17 mouse cellular contexts compared by ENCODE assay signal in the genomic region with DNA sequence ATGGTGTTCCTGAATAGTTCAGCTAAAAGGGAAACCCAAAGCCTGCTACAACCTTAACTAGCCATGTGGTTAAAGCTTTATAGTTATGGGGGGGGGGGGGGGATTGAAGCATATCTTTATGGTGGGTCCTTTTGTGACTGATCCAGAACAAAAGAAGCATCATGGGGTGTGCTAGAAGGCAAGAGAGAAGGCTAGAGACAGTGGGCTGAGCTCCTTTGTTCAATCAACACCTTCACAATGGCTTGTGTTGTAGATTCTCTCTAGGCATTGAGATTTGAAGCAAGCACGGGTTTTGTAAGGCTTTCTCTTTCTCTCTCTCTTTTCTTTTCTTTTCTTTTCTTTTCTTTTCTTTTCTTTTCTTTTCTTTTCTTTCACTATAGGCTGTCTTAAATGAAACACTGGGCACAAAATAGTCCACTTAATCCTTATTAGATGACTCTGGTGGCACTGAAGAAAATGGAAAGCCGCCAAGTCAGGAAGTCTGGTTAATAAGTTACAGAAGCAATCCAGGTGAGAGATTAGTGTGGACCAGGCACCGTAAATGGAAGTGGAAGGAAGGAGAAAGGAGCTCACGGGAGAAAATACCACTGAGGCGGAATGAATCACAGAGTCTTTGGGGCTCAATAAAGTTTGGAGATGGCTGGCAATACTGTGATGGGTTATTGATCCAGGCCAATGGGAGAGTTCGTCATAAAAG. TPM values are rescaled to one million over a fixed set of nuclear protein-coding genes. Genes with fewer than 3 reads are reported as not detected.
A peak's percentile ranks its signal among the peaks of the same experiment; 100 is the strongest.
DNase-seq lines count a peak whose midpoint lies in the region; ATAC-seq and TF ChIP-seq lines count a peak whose summit lies in the region.
"Had no signal": no experiment of that assay in that cellular context is flagged by ENCODE, and none has a peak within 500 bp of the region (broad histone marks: within the 10 kb centered on the region; RNA-seq: fewer than 3 reads in every experiment).

No protein-coding gene starts in this region.

- peaks cover 8% of the 10 kb centered on the region for H3K4me1 ChIP-seq in intestine, embryonic 16.5 days (ENCODE audit: control insufficient read depth, insufficient read depth, low read length)
- H3K4me1 ChIP-seq in small intestine, adult 2 months (ENCODE audit: control insufficient read depth, insufficient read depth, insufficient read length, low read length) = peaks cover 24% of the 10 kb centered on the region; the same call in 1 of the 2 replicates
- peaks cover 5% of the 10 kb centered on the region; the same call in 1 of the 2 replicates for H3K4me1 ChIP-seq in forebrain, embryonic 10.5 days
- no peaks in the 10 kb centered on the region for H3K4me1 ChIP-seq in hindbrain, postnatal 0 days (ENCODE audit: insufficient read depth, low read length)
- H3K4me1 ChIP-seq: hindbrain, embryonic 13.5 days had no signal

- no peak for TF ChIP-seq POLR2A in small intestine, adult 2 months (IDR thresholded peaks at IDR 0.05; ENCODE audit: low read depth, low read length)

- H3K9ac ChIP-seq in intestine, embryonic 16.5 days (ENCODE audit: low read depth, low read length) = no peak overlapping the region
- H3K9ac ChIP-seq in hindbrain, postnatal 0 days (replicated peaks; ENCODE audit: low read length) = no peak overlapping the region
- H3K9ac ChIP-seq: hindbrain, embryonic 13.5 days; limb, embryonic 13.5 days had no signal

- no peak for TF ChIP-seq CTCF in small intestine, adult 2 months (IDR thresholded peaks at IDR 0.05; ENCODE audit: extremely low read depth, insufficient read length, insufficient replicate concordance, low read depth, low read length)
- TF ChIP-seq CTCF in hindbrain, postnatal 0 days (IDR thresholded peaks at IDR 0.05; ENCODE audit: low read depth) = no peak

- 59% methylated on average over 6 of the region's 6 CpGs for WGBS in intestine, embryonic 16.5 days
- WGBS in small intestine, adult 2 months = 26% methylated on average over 6 of the region's 6 CpGs
- 67% methylated on average over 6 of the region's 6 CpGs for WGBS in forebrain, embryonic 10.5 days
- WGBS in hindbrain, postnatal 0 days = 68% methylated on average over 6 of the region's 6 CpGs

- peak; percentile 82 for ATAC-seq in intestine, embryonic 16.5 days
- ATAC-seq in hindbrain, postnatal 0 days = no peak
- ATAC-seq: CD4-positive, CD25-positive, alpha-beta regulatory T cell, adult 4 months; forebrain, embryonic 14.5 days had no signal

- no peaks in the 10 kb centered on the region for H3K36me3 ChIP-seq in intestine, embryonic 16.5 days (ENCODE audit: control insufficient read depth, insufficient read depth, low read length)
- H3K36me3 ChIP-seq in small intestine, adult 2 months (ENCODE audit: control insufficient read depth, insufficient read depth, low read length) = no peaks in the 10 kb centered on the region
- no peaks in the 10 kb centered on the region for H3K36me3 ChIP-seq in forebrain, embryonic 10.5 days (replicated peaks)
- H3K36me3 ChIP-seq in hindbrain, postnatal 0 days (ENCODE audit: insufficient read depth, low read length) = no peaks in the 10 kb centered on the region
- H3K36me3 ChIP-seq: hindbrain, embryonic 13.5 days; limb, embryonic 13.5 days had no signal

- no peaks in the 10 kb centered on the region for H3K27me3 ChIP-seq in intestine, embryonic 16.5 days (replicated peaks; ENCODE audit: control insufficient read depth, insufficient read depth, low read length)
- H3K27me3 ChIP-seq in small intestine, adult 2 months (ENCODE audit: control insufficient read depth, insufficient read depth, low read length) = no peaks in the 10 kb centered on the region
- H3K27me3 ChIP-seq in forebrain, embryonic 10.5 days (ENCODE audit: poor library complexity, severe bottlenecking) = no peaks in the 10 kb centered on the region
- H3K27me3 ChIP-seq in hindbrain, postnatal 0 days (ENCODE audit: insufficient read depth, low read length) = no peaks in the 10 kb centered on the region
- H3K27me3 ChIP-seq: hindbrain, embryonic 13.5 days; limb, embryonic 13.5 days had no signal

- no peak overlapping the region; the same call in 1 of the 2 replicates for H3K4me2 ChIP-seq in intestine, embryonic 16.5 days (ENCODE audit: low read depth, low read length)
- H3K4me2 ChIP-seq in hindbrain, postnatal 0 days (ENCODE audit: low read depth, low read length) = no peak overlapping the region
- H3K4me2 ChIP-seq: hindbrain, embryonic 13.5 days; limb, embryonic 13.5 days had no signal

- H3K4me3 ChIP-seq in intestine, embryonic 16.5 days (ENCODE audit: low read length) = no peak overlapping the region
- no peak overlapping the region for H3K4me3 ChIP-seq in small intestine, adult 2 months (ENCODE audit: low read depth, low read length)
- no peak overlapping the region for H3K4me3 ChIP-seq in forebrain, embryonic 10.5 days
- H3K4me3 ChIP-seq in hindbrain, postnatal 0 days (ENCODE audit: low read length) = no peak overlapping the region
- H3K4me3 ChIP-seq: hindbrain, embryonic 13.5 days; limb, embryonic 13.5 days had no signal

- H3K9me3 ChIP-seq in intestine, embryonic 16.5 days (ENCODE audit: control insufficient read depth, low read length) = no peaks in the 10 kb centered on the region
- H3K9me3 ChIP-seq in forebrain, embryonic 10.5 days = no peaks in the 10 kb centered on the region
- H3K9me3 ChIP-seq in hindbrain, postnatal 0 days (ENCODE audit: low read length) = no peaks in the 10 kb centered on the region
- H3K9me3 ChIP-seq: hindbrain, embryonic 13.5 days; limb, embryonic 13.5 days had no signal

- H3K27ac ChIP-seq in intestine, embryonic 16.5 days (ENCODE audit: low read length) = peak overlapping the region; percentile 37; the same call in 1 of the 2 replicates
- H3K27ac ChIP-seq in small intestine, adult 2 months (ENCODE audit: insufficient read depth, low read depth, low read length) = peak overlapping the region; percentile 53; the same call in 1 of the 2 replicates
- no peak overlapping the region for H3K27ac ChIP-seq in forebrain, embryonic 10.5 days
- no peak overlapping the region for H3K27ac ChIP-seq in hindbrain, postnatal 0 days
- H3K27ac ChIP-seq: hindbrain, embryonic 13.5 days; limb, embryonic 13.5 days had no signal

- DNase-seq in kidney, adult 8-10 months = peak; percentile 77 to 88
- peak; percentile 10 to 32 for DNase-seq in kidney, postnatal 4 days
- no peak for DNase-seq in forebrain, embryonic 10.5 days (ENCODE audit: extremely low spot score, low spot score)
- no peak for DNase-seq in hindbrain, postnatal 0 days (ENCODE audit: low spot score)
- DNase-seq in cerebellum, adult 11-12 months = no peak
- DNase-seq: adrenal gland, postnatal 10 days; cerebellum, adult 8-10 months; gastrocnemius, postnatal 14 days; midbrain, embryonic 14.5 days; thymus, adult 2 months had no signal

RNA-seq across cellular contexts. Expression of a gene that starts 15.6 kb away (rescaled TPM):
- 17.9 and 22.0 TPM in 2 replicates for polyA plus RNA-seq in intestine, embryonic 16.5 days (2015; fragmentation: Nextera tagmentation; extraction: Ambion mirVana)
- polyA plus RNA-seq in small intestine, adult 2 months (2012; rRNA removed) = 1.5 and 3.7 TPM in 2 replicates
- polyA plus RNA-seq in forebrain, embryonic 10.5 days (2016; fragmentation: Nextera tagmentation; extraction: Ambion mirVana) = 0.81 and 0.89 TPM in 2 replicates
- 1.7 and 4.0 TPM in 2 replicates for total RNA-seq in hindbrain, postnatal 0 days (2014; rRNA removed)
- 5.2 and 6.8 TPM in 2 replicates for polyA plus RNA-seq in hindbrain, postnatal 0 days (2015; fragmentation: Nextera tagmentation; extraction: Ambion mirVana)
- total RNA-seq: MEL had no signal

Comparison
In these comparisons a context has a peak if more than half of its experiments do, and no peak if none do; other contexts are left out.
1. H3K27ac ChIP-seq: peak in intestine, embryonic 16.5 days (single experiment) and small intestine, adult 2 months (single experiment); none in forebrain, embryonic 10.5 days (single experiment) and hindbrain, postnatal 0 days (single experiment).
2. DNase-seq: peak in kidney, adult 8-10 months (2 of 2) and kidney, postnatal 4 days (2 of 2); none in forebrain, embryonic 10.5 days (single experiment), hindbrain, postnatal 0 days (single experiment) and cerebellum, adult 11-12 months (single experiment).